Mouse (Mus musculus) kidney, adult 2 months (tissue): Measurements from ENCODE around the gene Spsb4. TPM values are rescaled to one million over a fixed set of nuclear protein-coding genes. Genes with fewer than 3 reads are reported as not detected.
A peak's percentile ranks its signal among the peaks of the same experiment; 100 is the strongest.

ENCODE experiments used
- DNase-seq: peaks from one replicate; pipeline ENCODE4 v3.0.0; 2021
- H3K27ac ChIP-seq: fragments of 200-500 bp; 2 replicates; pipeline ENCODE4 v1.5.1; 2012; ENCODE audit warnings: low read depth, low read length, control low read depth, inconsistent platforms; ENCODE audit not compliant: insufficient read depth
- H3K27me3 ChIP-seq: fragments of 200-500 bp; replicated peaks from 2 replicates; pipeline ENCODE4 v1.6.1; 2012; ENCODE audit warnings: mild to moderate bottlenecking, moderate library complexity, low read length, inconsistent platforms; ENCODE audit not compliant: control insufficient read depth, insufficient read depth
- H3K36me3 ChIP-seq: fragments of 200-500 bp; 2 replicates; pipeline ENCODE4 v1.6.1; 2012; ENCODE audit warnings: mild to moderate bottlenecking, moderate library complexity, low read length, inconsistent platforms; ENCODE audit not compliant: control insufficient read depth, insufficient read depth
- H3K4me1 ChIP-seq: fragments of 200-500 bp; 2 replicates; pipeline ENCODE4 v1.6.1; 2011; ENCODE audit warnings: low read length; ENCODE audit not compliant: control insufficient read depth, insufficient read depth
- H3K4me3 ChIP-seq: fragments of 200-500 bp; 2 replicates; pipeline ENCODE4 v1.5.1; 2011; ENCODE audit warnings: mild to moderate bottlenecking, low read depth, low read length, control low read depth; ENCODE audit not compliant: insufficient read depth
- CTCF ChIP-seq: fragments of 200-500 bp; conservative IDR thresholded peaks from 2 replicates; pipeline ENCODE4 v1.5.1; 2011; ENCODE audit warnings: low read depth, mild to moderate bottlenecking, control low read depth, low read length, moderate library complexity, mixed read lengths; ENCODE audit not compliant: insufficient read depth, insufficient read length
- POLR2A ChIP-seq: fragments of 200-500 bp; IDR thresholded peaks from one replicate; pipeline ENCODE4 v1.6.1; 2011; ENCODE audit warnings: low read depth, low read length, control low read depth
- WGBS: fragments of 180-500 bp; shearing (Covaris S2); methylation state at CpG from one replicate; pipeline ENCODE4 v1.1.7; 2018; 5-methylcytosine and 5-hydroxymethylcytosine counted together
- polyA plus RNA-seq: library from polyadenylated mRNA; depleted of rRNA; stranded (reverse); fragments of >200 nt; gene quantifications from 2 replicates; pipeline ENCODE4 v1.2.3, GENCODE M21; 2012; rRNA removed

The Spsb4 gene
- 61.5 and 62.5 TPM in 2 replicates for polyA plus RNA-seq

GRCm38 (mm10) chr9:97018677-97019147, at the start of gene Spsb4:
Gene Spsb4 (minus strand): TSS chr9:97018843.
- H3K36me3 ChIP-seq: no peaks in the 10 kb centered on the region
- peak within 1 kb of the TSS; percentile 12 for H3K27ac ChIP-seq
- WGBS: under 1% methylated on average over 46 of the region's 47 CpGs
- peak within 1 kb of the TSS; percentile 55 for H3K4me3 ChIP-seq
- TF ChIP-seq CTCF: peak; percentile 31; the same call in 1 of the 2 replicates
- TF ChIP-seq POLR2A: no peak
- H3K4me1 ChIP-seq: peaks cover 9% of the 10 kb centered on the region; the same call in 1 of the 2 replicates
- no peaks in the 10 kb centered on the region for H3K27me3 ChIP-seq
- DNase-seq: peak; percentile 87

DNA sequence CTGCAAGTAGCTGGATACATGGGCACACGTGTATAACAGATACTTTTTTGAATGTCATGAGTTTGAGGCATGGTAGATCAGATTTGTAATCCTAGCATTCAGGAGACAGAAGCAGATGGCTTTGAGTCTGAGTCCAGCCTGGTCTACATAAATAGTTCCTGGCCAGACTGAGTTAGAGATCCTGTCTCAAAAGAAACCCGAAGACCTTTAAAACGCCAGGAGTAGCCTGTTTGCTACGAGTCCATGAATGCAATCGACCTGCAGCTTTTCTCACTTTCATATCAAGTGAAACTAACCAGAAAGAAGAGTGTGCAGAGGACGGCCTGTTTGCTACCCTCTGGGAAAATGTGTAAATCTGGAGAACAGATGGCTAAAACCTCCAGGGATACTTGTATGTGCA, 49.1 kb upstream of the Spsb4 start:
- DNase-seq: no peak

DNA sequence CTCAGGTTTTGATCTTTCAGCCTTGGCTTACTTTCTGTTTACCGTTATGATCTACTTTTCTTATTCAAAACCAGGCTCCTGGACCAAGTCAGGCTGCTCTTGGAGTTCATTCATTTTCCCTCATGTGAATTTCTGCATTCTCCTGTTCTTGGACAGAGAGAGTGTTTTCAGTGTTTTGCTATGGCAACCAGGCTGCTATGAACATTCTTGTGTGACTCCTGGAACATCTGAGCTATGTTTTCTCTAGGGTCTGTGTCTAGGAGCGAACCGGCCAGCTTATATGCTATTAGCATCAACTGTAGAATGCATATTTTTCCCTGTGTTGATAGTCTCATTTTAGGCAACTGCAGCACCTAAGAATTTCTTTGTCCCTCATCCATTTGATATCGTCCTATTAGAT, 47.2 kb upstream of the Spsb4 start:
- H3K27me3 ChIP-seq: no peaks in the 10 kb centered on the region
- 71% methylated on average over 4 of the region's 4 CpGs for WGBS

More for the DNA sequence above, 49.1 kb upstream of the Spsb4 start:
- no peak overlapping the region for H3K27ac ChIP-seq
- 89% methylated on average over 6 of the region's 6 CpGs for WGBS
- H3K4me1 ChIP-seq: no peaks in the 10 kb centered on the region
- H3K36me3 ChIP-seq: no peaks in the 10 kb centered on the region; the same call in 1 of the 2 replicates
- H3K4me3 ChIP-seq: no peak overlapping the region
- no peaks in the 10 kb centered on the region for H3K27me3 ChIP-seq
- TF ChIP-seq CTCF (no peak), POLR2A (no peak)

GRCm38 (mm10) chr9:97065216-97065615, 46.6 kb upstream of the Spsb4 start:
- Histone ChIP-seq H3K4me1 (no peaks in the 10 kb centered on the region), H3K27ac (no peak overlapping the region), H3K27me3 (no peaks in the 10 kb centered on the region), H3K4me3 (no peak overlapping the region), H3K36me3 (no peaks in the 10 kb centered on the region; the same call in 1 of the 2 replicates)
- DNase-seq: no peak
- WGBS: 50% methylated on average over 5 of the region's 5 CpGs
- no peak for TF ChIP-seq CTCF
- no peak for TF ChIP-seq POLR2A

More for the DNA sequence above, 47.2 kb upstream of the Spsb4 start:
- TF ChIP-seq POLR2A (no peak), CTCF (no peak)
- Histone ChIP-seq H3K27ac (no peak overlapping the region), H3K36me3 (no peaks in the 10 kb centered on the region; the same call in 1 of the 2 replicates), H3K4me3 (no peak overlapping the region), H3K4me1 (no peaks in the 10 kb centered on the region)
- DNase-seq: no peak

- no peak for DNase-seq
- H3K4me3 ChIP-seq: no peak overlapping the region
- H3K27me3 ChIP-seq: no peaks in the 10 kb centered on the region
- TF ChIP-seq CTCF: no peak
- no peak for TF ChIP-seq POLR2A
- 97% methylated on average over 1 of the region's 1 CpGs for WGBS
- H3K27ac ChIP-seq: no peak overlapping the region
- H3K4me1 ChIP-seq: no peaks in the 10 kb centered on the region
- H3K36me3 ChIP-seq: no peaks in the 10 kb centered on the region; the same call in 1 of the 2 replicates
Measured at GRCm38 (mm10) chr9:97064161-97064560, 45.5 kb upstream of the Spsb4 start.

DNA sequence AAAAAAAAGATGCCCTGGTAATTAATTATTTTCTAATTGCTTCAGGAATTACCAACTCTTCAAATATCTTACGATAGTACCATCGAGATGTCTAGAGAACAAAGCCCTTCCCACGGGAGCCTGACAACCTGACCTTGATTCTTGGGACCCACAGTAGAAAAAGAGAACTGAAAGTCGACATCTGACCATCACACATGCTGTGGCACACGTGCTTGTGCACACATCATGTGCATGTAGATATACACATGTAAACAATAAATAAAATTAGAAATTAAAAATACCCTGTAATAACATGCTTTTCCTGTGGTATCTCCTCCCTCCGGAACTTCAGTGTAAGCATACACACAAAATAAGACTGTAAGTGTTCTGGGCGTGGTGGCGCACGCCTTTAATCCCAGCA, 43.1 kb upstream of the Spsb4 start:
- TF ChIP-seq POLR2A (no peak), CTCF (no peak)

DNA sequence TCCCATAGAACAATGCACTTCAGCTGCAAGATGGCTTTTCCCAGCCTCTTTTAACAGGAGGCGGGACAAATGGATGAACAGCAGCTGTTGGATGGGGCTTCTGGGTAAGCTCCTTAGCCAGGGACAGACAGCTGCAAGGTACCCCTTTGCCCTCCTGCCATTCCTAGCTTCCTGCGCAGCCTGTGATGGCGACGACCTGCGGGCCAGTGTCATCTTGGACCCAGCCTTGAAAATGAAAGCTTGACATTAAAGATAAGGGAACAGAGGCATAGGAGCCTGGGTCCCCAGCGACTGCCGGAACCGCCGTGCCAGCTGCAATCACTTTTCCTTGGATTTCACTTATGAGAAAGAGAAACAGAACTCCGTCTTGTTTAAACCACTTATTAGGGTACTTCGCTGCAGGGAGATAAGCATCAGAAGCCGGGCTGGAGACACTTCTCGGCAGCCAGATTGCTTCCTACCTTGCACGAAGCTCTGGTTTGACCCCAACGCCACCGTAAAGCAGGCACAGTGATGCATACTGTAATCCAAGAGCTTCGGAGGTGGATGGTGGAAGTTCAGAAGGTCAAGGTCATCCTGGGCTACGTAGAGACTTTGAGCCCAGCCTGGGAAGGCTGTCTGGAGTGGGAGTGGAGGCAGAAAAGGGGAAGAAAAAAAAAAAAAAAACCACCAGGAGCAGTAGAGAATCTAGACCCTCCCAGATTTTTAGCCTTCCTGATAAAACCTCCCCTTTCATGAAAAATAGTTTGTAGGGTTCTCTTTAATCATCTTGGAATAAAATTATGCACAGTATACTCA, 38.1 kb upstream of the Spsb4 start:
- H3K36me3 ChIP-seq: no peaks in the 10 kb centered on the region
- no peaks in the 10 kb centered on the region for H3K4me1 ChIP-seq
- 48% methylated on average over 18 of the region's 18 CpGs for WGBS
- H3K4me3 ChIP-seq: no peak overlapping the region; the same call in 1 of the 2 replicates
- DNase-seq: no peak
- no peaks in the 10 kb centered on the region for H3K27me3 ChIP-seq
- TF ChIP-seq CTCF (no peak), POLR2A (no peak)
- H3K27ac ChIP-seq: no peak overlapping the region

More for the DNA sequence above, 43.1 kb upstream of the Spsb4 start:
- H3K27me3 ChIP-seq: no peaks in the 10 kb centered on the region
- 91% methylated on average over 9 of the region's 9 CpGs for WGBS
- H3K27ac ChIP-seq: no peak overlapping the region
- H3K36me3 ChIP-seq: no peaks in the 10 kb centered on the region
- H3K4me1 ChIP-seq: no peaks in the 10 kb centered on the region
- H3K4me3 ChIP-seq: no peak overlapping the region
- no peak for DNase-seq
